Mouse (Mus musculus): Measurements from ENCODE around the gene Aaas. TPM values are rescaled to one million over a fixed set of nuclear protein-coding genes. Genes with fewer than 3 reads are reported as not detected.

Aaas gene
- polyA plus RNA-seq, 1 experiment from 2014 or later, result 116 TPM

- Histone ChIP-seq H3K9ac (ENCODE audit: low read length) (no peak overlapping the region), H3K4me2 (ENCODE audit: low read depth, severe bottlenecking) (peak overlapping the region; percentile 36), H3K27me3 (ENCODE audit: control insufficient read depth, insufficient read depth, low read length) (no peaks in the 10 kb centered on the region), H3K36me3 (ENCODE audit: control insufficient read depth, insufficient read depth, low read length) (no peaks in the 10 kb centered on the region), H3K4me1 (ENCODE audit: control insufficient read depth, insufficient read depth, low read length) (peaks cover 29% of the 10 kb centered on the region), H3K27ac (replicated peaks; ENCODE audit: low read depth, low read length) (no peak overlapping the region), H3K9me3 (ENCODE audit: control insufficient read depth, low read length) (no peaks in the 10 kb centered on the region), H3K4me3 (ENCODE audit: low read depth, low read length) (peak overlapping the region; percentile 21; the same call in 1 of the 2 replicates)
- DNase-seq (ENCODE audit: low spot score) (no peak), ATAC-seq (ENCODE audit: insufficient number of reproducible peaks, low FRiP score, low TSS enrichment, low read depth) (no peak)
- WGBS, result 5% methylated on average over 7 of the region's 7 CpGs
Observed at GRCm38 (mm10) chr15:102366238-102366637, 15.7 kb upstream of the Aaas start.

DNA sequence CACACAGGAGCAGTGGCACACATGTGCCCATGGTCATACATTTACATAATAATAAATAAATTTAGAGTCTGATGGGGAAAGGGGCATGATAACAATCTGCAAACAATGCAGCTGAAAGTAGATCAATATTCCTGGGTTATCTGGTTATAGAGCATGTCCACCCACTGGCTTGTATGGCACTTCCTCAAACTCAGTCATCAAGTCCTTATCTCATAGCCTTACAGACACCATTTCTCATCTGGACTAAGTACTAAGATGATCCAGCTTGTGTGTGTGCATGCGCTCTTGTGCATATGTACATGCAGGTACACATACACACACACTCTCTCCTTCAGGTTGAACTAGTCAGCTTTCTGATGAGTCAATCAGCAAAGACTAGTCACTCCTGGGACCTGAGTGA is 14.1 kb upstream of the Aaas start:
- H3K4me2 ChIP-seq (ENCODE audit: low read depth, severe bottlenecking), result no peak overlapping the region
- DNase-seq (ENCODE audit: low spot score) (no peak), ATAC-seq (ENCODE audit: insufficient number of reproducible peaks, low FRiP score, low TSS enrichment, low read depth) (no peak)
- no peak overlapping the region for H3K4me3 ChIP-seq (ENCODE audit: low read depth, low read length)
- H3K4me1 ChIP-seq (ENCODE audit: control insufficient read depth, insufficient read depth, low read length), result peaks cover 15% of the 10 kb centered on the region; the same call in 1 of the 2 replicates
- no peak overlapping the region for H3K27ac ChIP-seq (replicated peaks; ENCODE audit: low read depth, low read length)
- no peaks in the 10 kb centered on the region for H3K27me3 ChIP-seq (ENCODE audit: control insufficient read depth, insufficient read depth, low read length)
- WGBS, result 93% methylated on average over 1 of the region's 1 CpGs
- H3K9ac ChIP-seq (ENCODE audit: low read length), result no peak overlapping the region
- no peaks in the 10 kb centered on the region for H3K36me3 ChIP-seq (ENCODE audit: control insufficient read depth, insufficient read depth, low read length)
- no peaks in the 10 kb centered on the region for H3K9me3 ChIP-seq (ENCODE audit: control insufficient read depth, low read length)

DNA sequence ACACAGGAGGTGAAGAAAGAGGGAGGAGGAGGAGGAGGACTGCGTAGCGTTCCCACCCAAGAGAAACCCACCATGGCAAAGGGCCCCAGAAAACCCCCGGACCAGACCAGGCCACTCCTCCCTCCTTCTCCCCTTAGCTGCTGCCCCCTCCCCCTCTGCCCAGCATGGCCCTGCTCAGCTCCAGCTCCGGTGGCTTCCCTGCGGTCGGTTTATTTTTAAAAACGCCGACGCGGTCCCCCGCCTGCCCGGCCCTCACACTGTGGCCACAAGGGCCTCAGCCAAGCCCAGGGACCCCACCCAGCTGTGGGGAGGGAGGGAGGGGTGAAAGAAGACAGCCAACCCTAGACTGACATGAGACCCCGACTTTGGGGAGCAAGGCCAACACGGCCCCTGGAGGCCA is 12.1 kb upstream of the Aaas start:
- H3K27me3 ChIP-seq (ENCODE audit: control insufficient read depth, insufficient read depth, low read length), result no peaks in the 10 kb centered on the region; the same call in 1 of the 2 replicates
- no peak overlapping the region for H3K4me3 ChIP-seq (ENCODE audit: low read depth, low read length)
- H3K4me2 ChIP-seq (ENCODE audit: low read depth, severe bottlenecking), result peak overlapping the region; percentile 43
- DNase-seq (ENCODE audit: low spot score) (peak; percentile 51), ATAC-seq (ENCODE audit: insufficient number of reproducible peaks, low FRiP score, low TSS enrichment, low read depth) (0 out of 2 replicates have a peak, but pooled peaks have one; percentile 9)
- WGBS, result 10% methylated on average over 14 of the region's 14 CpGs
- no peaks in the 10 kb centered on the region for H3K9me3 ChIP-seq (ENCODE audit: control insufficient read depth, low read length)
- peak overlapping the region; percentile 58 for H3K9ac ChIP-seq (ENCODE audit: low read length)
- peaks cover 31% of the 10 kb centered on the region for H3K4me1 ChIP-seq (ENCODE audit: control insufficient read depth, insufficient read depth, low read length)
- no peaks in the 10 kb centered on the region for H3K36me3 ChIP-seq (ENCODE audit: control insufficient read depth, insufficient read depth, low read length)
- peak overlapping the region; percentile 18; the same call in 1 of the 2 replicates for H3K27ac ChIP-seq (replicated peaks; ENCODE audit: low read depth, low read length)

DNA sequence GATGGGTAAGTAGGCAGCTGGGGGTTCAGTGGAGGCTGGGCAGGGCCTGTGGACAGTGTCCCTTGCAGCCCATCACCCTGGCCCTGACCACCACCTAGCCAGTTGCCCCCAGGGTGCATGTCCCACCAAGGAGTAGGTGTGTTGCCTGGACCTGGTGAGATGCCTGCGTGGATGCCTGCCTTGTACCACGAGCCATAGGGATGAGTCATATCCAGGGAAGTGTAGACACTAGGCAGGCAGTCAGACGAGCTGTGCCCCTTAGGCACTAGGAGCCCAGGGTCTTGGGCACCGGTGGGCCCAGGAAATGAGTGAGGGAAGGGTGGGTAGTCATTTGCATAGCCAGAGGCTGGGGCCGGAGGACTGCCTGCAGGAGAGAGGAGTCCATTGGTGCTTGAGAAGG is 8.3 kb upstream of the Aaas start:
- Histone ChIP-seq H3K4me3 (ENCODE audit: low read depth, low read length) (no peak overlapping the region), H3K9ac (ENCODE audit: low read length) (0 out of 2 replicates have a peak overlapping the region, but pooled peaks have one; percentile 18), H3K4me2 (ENCODE audit: low read depth, severe bottlenecking) (no peak overlapping the region), H3K27ac (replicated peaks; ENCODE audit: low read depth, low read length) (no peak overlapping the region), H3K27me3 (ENCODE audit: control insufficient read depth, insufficient read depth, low read length) (no peaks in the 10 kb centered on the region; the same call in 1 of the 2 replicates), H3K9me3 (ENCODE audit: control insufficient read depth, low read length) (no peaks in the 10 kb centered on the region), H3K4me1 (ENCODE audit: control insufficient read depth, insufficient read depth, low read length) (peaks cover 39% of the 10 kb centered on the region), H3K36me3 (ENCODE audit: control insufficient read depth, insufficient read depth, low read length) (no peaks in the 10 kb centered on the region)
- no peak for DNase-seq (ENCODE audit: low spot score)
- WGBS, result 35% methylated on average over 5 of the region's 5 CpGs
- ATAC-seq (ENCODE audit: insufficient number of reproducible peaks, low FRiP score, low TSS enrichment, low read depth), result no peak

GRCm38 (mm10) chr15:102358126-102358525 is 7.6 kb upstream of the Aaas start:
- H3K4me3 ChIP-seq (ENCODE audit: low read depth, low read length), result 0 out of 2 replicates have a peak overlapping the region, but pooled peaks have one; percentile 0
- H3K4me1 ChIP-seq (ENCODE audit: control insufficient read depth, insufficient read depth, low read length), result peaks cover 39% of the 10 kb centered on the region
- WGBS, result 2% methylated on average over 25 of the region's 25 CpGs
- no peak overlapping the region for H3K9ac ChIP-seq (ENCODE audit: low read length)
- H3K27me3 ChIP-seq (ENCODE audit: control insufficient read depth, insufficient read depth, low read length), result no peaks in the 10 kb centered on the region; the same call in 1 of the 2 replicates
- H3K36me3 ChIP-seq (ENCODE audit: control insufficient read depth, insufficient read depth, low read length), result no peaks in the 10 kb centered on the region
- ATAC-seq (ENCODE audit: insufficient number of reproducible peaks, low FRiP score, low TSS enrichment, low read depth), result no peak
- no peaks in the 10 kb centered on the region for H3K9me3 ChIP-seq (ENCODE audit: control insufficient read depth, low read length)
- peak overlapping the region; percentile 30; the same call in 1 of the 2 replicates for H3K4me2 ChIP-seq (ENCODE audit: low read depth, severe bottlenecking)
- DNase-seq (ENCODE audit: low spot score), result peak; percentile 67
- H3K27ac ChIP-seq (replicated peaks; ENCODE audit: low read depth, low read length), result no peak overlapping the region

DNA sequence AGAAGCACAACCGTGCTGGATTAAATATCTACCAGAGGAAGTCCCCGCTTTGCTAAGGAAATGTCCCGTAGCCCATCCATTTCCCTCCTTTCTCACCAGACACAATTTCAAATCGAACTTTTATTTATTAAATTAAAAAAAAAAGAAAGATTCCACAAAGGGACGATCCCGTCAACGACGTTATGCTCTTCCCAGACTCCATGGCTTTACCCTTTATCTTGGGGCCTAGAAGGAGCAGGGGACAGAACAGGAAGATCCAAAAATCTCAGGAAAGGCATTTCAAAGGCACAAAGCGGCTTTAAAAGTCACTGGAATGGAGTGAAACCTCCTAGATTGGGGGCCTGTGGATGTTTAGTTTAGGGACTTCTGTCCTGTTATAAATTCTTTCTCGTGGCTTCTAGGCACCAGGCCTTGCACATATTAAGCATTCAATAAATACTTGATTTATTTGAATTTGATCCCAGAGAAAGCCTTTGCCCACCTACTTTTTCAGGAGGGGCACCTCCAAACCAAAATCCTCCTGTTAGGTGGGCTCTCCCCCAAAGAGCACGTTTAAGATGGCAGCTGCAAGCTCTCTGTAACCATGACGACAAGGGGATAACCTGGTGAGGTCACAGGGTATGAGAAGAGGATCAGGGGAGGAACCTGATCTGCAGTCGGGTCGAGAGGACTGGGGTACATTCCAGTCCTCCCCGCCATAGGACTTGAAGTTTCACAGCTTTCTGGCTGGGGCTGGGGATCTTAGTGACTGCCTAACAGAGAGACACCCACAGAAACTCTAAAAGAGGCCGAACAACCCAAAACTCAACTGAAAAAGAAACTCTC is 6.1 kb upstream of the Aaas start:
- DNase-seq (ENCODE audit: low spot score), result no peak
- H3K9ac ChIP-seq (ENCODE audit: low read length), result peak overlapping the region; percentile 80

DNA sequence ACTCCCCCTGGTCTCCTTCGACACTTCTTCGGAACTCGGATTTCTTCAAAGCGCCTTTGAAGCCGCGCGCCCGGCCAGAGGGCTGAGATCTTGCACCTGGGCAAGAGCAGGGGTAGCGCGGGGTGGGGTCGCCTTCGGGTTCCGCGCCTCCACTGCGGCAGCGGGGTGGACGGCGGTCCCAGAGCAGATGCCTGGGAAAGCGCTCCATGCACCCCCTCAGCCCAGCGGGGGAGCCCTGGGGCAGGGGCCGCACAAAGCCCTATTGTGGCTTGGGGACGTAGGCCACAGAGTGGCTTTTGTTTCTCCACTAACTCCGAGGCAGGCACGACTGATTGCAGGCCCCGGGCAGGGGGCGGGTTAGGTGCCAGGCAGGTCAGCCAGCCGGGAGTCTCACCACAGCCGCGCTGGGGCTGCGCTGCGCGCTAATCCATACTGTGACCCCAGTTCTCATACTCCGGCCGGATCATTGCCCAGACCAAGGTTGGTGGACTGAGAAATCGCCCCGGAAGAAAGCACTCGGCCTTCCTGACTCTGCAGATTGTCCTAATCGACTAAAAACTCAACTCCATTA is 5.4 kb upstream of the Aaas start:
- Histone ChIP-seq H3K27me3 (ENCODE audit: control insufficient read depth, insufficient read depth, low read length) (no peaks in the 10 kb centered on the region; the same call in 1 of the 2 replicates), H3K4me1 (ENCODE audit: control insufficient read depth, insufficient read depth, low read length) (peaks cover 34% of the 10 kb centered on the region), H3K27ac (replicated peaks; ENCODE audit: low read depth, low read length) (peak overlapping the region; percentile 94), H3K36me3 (ENCODE audit: control insufficient read depth, insufficient read depth, low read length) (no peaks in the 10 kb centered on the region), H3K9ac (ENCODE audit: low read length) (peak overlapping the region; percentile 80), H3K9me3 (ENCODE audit: control insufficient read depth, low read length) (no peaks in the 10 kb centered on the region), H3K4me3 (ENCODE audit: low read depth, low read length) (peak overlapping the region; percentile 44), H3K4me2 (ENCODE audit: low read depth, severe bottlenecking) (peak overlapping the region; percentile 71)
- WGBS, result 2% methylated on average over 38 of the region's 38 CpGs
- ATAC-seq (ENCODE audit: insufficient number of reproducible peaks, low FRiP score, low TSS enrichment, low read depth), result peak; percentile 48
- DNase-seq (ENCODE audit: low spot score), result peak; percentile 83

More for the DNA sequence above, 6.1 kb upstream of the Aaas start:
- no peak for ATAC-seq (ENCODE audit: insufficient number of reproducible peaks, low FRiP score, low TSS enrichment, low read depth)
- Histone ChIP-seq H3K36me3 (ENCODE audit: control insufficient read depth, insufficient read depth, low read length) (no peaks in the 10 kb centered on the region), H3K4me1 (ENCODE audit: control insufficient read depth, insufficient read depth, low read length) (peaks cover 31% of the 10 kb centered on the region), H3K9me3 (ENCODE audit: control insufficient read depth, low read length) (no peaks in the 10 kb centered on the region), H3K4me3 (ENCODE audit: low read depth, low read length) (no peak overlapping the region), H3K4me2 (ENCODE audit: low read depth, severe bottlenecking) (peak overlapping the region; percentile 71), H3K27ac (replicated peaks; ENCODE audit: low read depth, low read length) (peak overlapping the region; percentile 94), H3K27me3 (ENCODE audit: control insufficient read depth, insufficient read depth, low read length) (no peaks in the 10 kb centered on the region; the same call in 1 of the 2 replicates)
- 23% methylated on average over 16 of the region's 16 CpGs for WGBS

DNA sequence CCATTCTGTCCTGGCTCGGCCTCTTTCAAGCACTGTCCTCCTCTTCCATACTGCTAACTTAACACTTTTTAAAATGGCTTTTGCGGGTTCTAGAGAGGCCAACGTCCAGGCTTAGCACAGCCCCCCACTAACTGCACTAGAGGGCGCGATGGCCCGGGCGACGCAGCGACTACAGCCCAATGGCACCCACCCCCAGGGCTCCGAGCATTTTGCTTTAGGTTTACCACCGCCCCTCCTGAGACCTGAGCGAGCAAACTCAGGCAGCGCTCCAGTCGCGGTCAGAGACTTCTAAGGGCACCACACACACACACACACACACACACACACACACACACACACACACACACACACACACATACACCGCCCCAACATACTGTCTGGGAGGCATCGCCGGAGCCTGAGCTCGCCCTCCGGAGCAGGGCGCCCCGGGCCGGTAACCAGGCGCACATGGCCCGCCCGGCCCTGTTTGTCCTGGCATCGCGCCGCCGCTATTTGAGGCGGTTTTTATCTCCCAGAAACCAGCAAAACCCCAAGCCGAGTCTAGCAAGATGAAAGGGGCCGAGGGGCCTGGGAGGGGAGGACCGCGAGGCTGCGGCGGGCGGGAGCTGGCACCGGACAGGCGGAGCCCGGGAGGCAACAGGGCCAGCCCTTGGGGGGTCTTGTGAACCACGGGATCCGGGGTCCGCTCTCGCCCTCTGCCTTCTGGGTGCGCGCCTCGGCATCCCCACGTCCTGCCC is 4.7 kb upstream of the Aaas start:
- WGBS, result under 1% methylated on average over 49 of the region's 49 CpGs
- H3K4me3 ChIP-seq (ENCODE audit: low read depth, low read length), result peak overlapping the region; percentile 44
- H3K27me3 ChIP-seq (ENCODE audit: control insufficient read depth, insufficient read depth, low read length), result no peaks in the 10 kb centered on the region; the same call in 1 of the 2 replicates
- H3K4me2 ChIP-seq (ENCODE audit: low read depth, severe bottlenecking), result peak overlapping the region; percentile 71
- DNase-seq (ENCODE audit: low spot score) (peak; percentile 82), ATAC-seq (ENCODE audit: insufficient number of reproducible peaks, low FRiP score, low TSS enrichment, low read depth) (peak; percentile 45; the same call in 1 of the 2 replicates)
- peak overlapping the region; percentile 94 for H3K27ac ChIP-seq (replicated peaks; ENCODE audit: low read depth, low read length)
- H3K9me3 ChIP-seq (ENCODE audit: control insufficient read depth, low read length), result no peaks in the 10 kb centered on the region
- H3K4me1 ChIP-seq (ENCODE audit: control insufficient read depth, insufficient read depth, low read length), result peaks cover 34% of the 10 kb centered on the region
- H3K9ac ChIP-seq (ENCODE audit: low read length), result peak overlapping the region; percentile 80
- H3K36me3 ChIP-seq (ENCODE audit: control insufficient read depth, insufficient read depth, low read length), result no peaks in the 10 kb centered on the region

Data from limb, embryonic 11.5 days (tissue).